13 mouse cellular contexts compared by ENCODE assay signal in genomic region chr13:98518341-98518740, GRCm38 (mm10). TPM values are rescaled to one million over a fixed set of nuclear protein-coding genes. Genes with fewer than 3 reads are reported as not detected.
DNase-seq lines count a peak whose midpoint lies in the region; ATAC-seq and TF ChIP-seq lines count a peak whose summit lies in the region.
"Had no signal": no experiment of that assay in that cellular context is flagged by ENCODE, and none has a peak within 500 bp of the region (broad histone marks: within the 10 kb centered on the region; RNA-seq: fewer than 3 reads in every experiment).

No protein-coding gene starts in this region.

- WGBS in heart, embryonic 12.5 days: 32% methylated on average over 11 of the region's 11 CpGs
- 20% methylated on average over 11 of the region's 11 CpGs for WGBS in lung, embryonic 14.5 days
- WGBS in embryonic facial prominence, embryonic 14.5 days: 23% methylated on average over 11 of the region's 11 CpGs
- 19% methylated on average over 11 of the region's 11 CpGs for WGBS in neural tube, embryonic 12.5 days

- H3K9me3 ChIP-seq in heart, embryonic 12.5 days (replicated peaks): peaks cover 10% of the 10 kb centered on the region; the same call in 1 of the 2 replicates
- H3K9me3 ChIP-seq in lung, embryonic 14.5 days (ENCODE audit: low read depth, low read length): no peaks in the 10 kb centered on the region
- H3K9me3 ChIP-seq in embryonic facial prominence, embryonic 14.5 days (ENCODE audit: control insufficient read depth, low read length): peaks cover 5% of the 10 kb centered on the region; the same call in 1 of the 2 replicates
- no peaks in the 10 kb centered on the region for H3K9me3 ChIP-seq in neural tube, embryonic 12.5 days
- H3K9me3 ChIP-seq: hindbrain, embryonic 13.5 days; neural tube, embryonic 13.5 days had no signal

- no peak overlapping the region for H3K27ac ChIP-seq in heart, embryonic 12.5 days (ENCODE audit: poor library complexity, severe bottlenecking)
- H3K27ac ChIP-seq in lung, embryonic 14.5 days (ENCODE audit: low read depth): no peak overlapping the region
- H3K27ac ChIP-seq in embryonic facial prominence, embryonic 14.5 days (replicated peaks; ENCODE audit: low read depth, low read length): no peak overlapping the region; the same call in 1 of the 2 replicates
- no peak overlapping the region for H3K27ac ChIP-seq in neural tube, embryonic 12.5 days
- no peak overlapping the region for H3K27ac ChIP-seq in gastrocnemius, adult 2 months
- H3K27ac ChIP-seq: hindbrain, embryonic 13.5 days; neural tube, embryonic 13.5 days had no signal

- intact Hi-C loops in gastrocnemius, adult 2 months (cut with DNase I): no loop called here

- ATAC-seq in heart, embryonic 12.5 days (ENCODE audit: insufficient number of reproducible peaks, low FRiP score): no peak
- peak; percentile 41; the same call in 1 of the 2 replicates for ATAC-seq in lung, embryonic 14.5 days (ENCODE audit: insufficient read depth)
- ATAC-seq in embryonic facial prominence, embryonic 14.5 days (ENCODE audit: low read depth): 0 out of 2 replicates have a peak, but pooled peaks have one; percentile 41
- ATAC-seq in neural tube, embryonic 12.5 days (ENCODE audit: low FRiP score, low read depth): no peak
- ATAC-seq: forebrain, embryonic 16.5 days had no signal

- peaks cover 6% of the 10 kb centered on the region for H3K4me1 ChIP-seq in heart, embryonic 12.5 days (replicated peaks)
- 0 out of 2 replicates have a peak, but pooled peaks cover 3% of the 10 kb centered on the region for H3K4me1 ChIP-seq in lung, embryonic 14.5 days (ENCODE audit: insufficient read depth)
- peaks cover 3% of the 10 kb centered on the region; the same call in 1 of the 2 replicates for H3K4me1 ChIP-seq in embryonic facial prominence, embryonic 14.5 days (ENCODE audit: control insufficient read depth, insufficient read depth, low read length)
- peaks cover 8% of the 10 kb centered on the region; the same call in 1 of the 2 replicates for H3K4me1 ChIP-seq in neural tube, embryonic 12.5 days
- H3K4me1 ChIP-seq: hindbrain, embryonic 13.5 days had no signal

- H3K4me2 ChIP-seq in heart, embryonic 12.5 days: peak overlapping the region; percentile 48
- peak overlapping the region; percentile 36 for H3K4me2 ChIP-seq in lung, embryonic 14.5 days
- H3K4me2 ChIP-seq in embryonic facial prominence, embryonic 14.5 days (ENCODE audit: low read depth, low read length): no peak overlapping the region
- H3K4me2 ChIP-seq in neural tube, embryonic 12.5 days (replicated peaks): 0 out of 2 replicates have a peak overlapping the region, but pooled peaks have one; percentile 24
- H3K4me2 ChIP-seq: hindbrain, embryonic 13.5 days; neural tube, embryonic 13.5 days had no signal

- no peak for TF ChIP-seq CTCF in lung, embryonic 14.5 days (IDR thresholded peaks at IDR 0.05; ENCODE audit: low read depth)
- no peak for TF ChIP-seq CTCF in gastrocnemius, adult 2 months (IDR thresholded peaks at IDR 0.05)

- H3K4me3 ChIP-seq in heart, embryonic 12.5 days: peak overlapping the region; percentile 22; the same call in 1 of the 2 replicates
- H3K4me3 ChIP-seq in lung, embryonic 14.5 days (ENCODE audit: low read depth, low read length): no peak overlapping the region
- H3K4me3 ChIP-seq in embryonic facial prominence, embryonic 14.5 days (ENCODE audit: low read depth, low read length): no peak overlapping the region
- H3K4me3 ChIP-seq in neural tube, embryonic 12.5 days: no peak overlapping the region
- no peak overlapping the region for H3K4me3 ChIP-seq in gastrocnemius, adult 2 months
- H3K4me3 ChIP-seq: hindbrain, embryonic 13.5 days; neural tube, embryonic 13.5 days had no signal

- no peaks in the 10 kb centered on the region for H3K36me3 ChIP-seq in heart, embryonic 12.5 days
- H3K36me3 ChIP-seq in lung, embryonic 14.5 days (ENCODE audit: insufficient read depth): no peaks in the 10 kb centered on the region
- no peaks in the 10 kb centered on the region for H3K36me3 ChIP-seq in embryonic facial prominence, embryonic 14.5 days (ENCODE audit: control insufficient read depth, insufficient read depth, low read length)
- no peaks in the 10 kb centered on the region for H3K36me3 ChIP-seq in neural tube, embryonic 12.5 days
- H3K36me3 ChIP-seq: hindbrain, embryonic 13.5 days; neural tube, embryonic 13.5 days had no signal

- no peak overlapping the region for H3K9ac ChIP-seq in heart, embryonic 12.5 days
- H3K9ac ChIP-seq in lung, embryonic 14.5 days: no peak overlapping the region
- H3K9ac ChIP-seq in embryonic facial prominence, embryonic 14.5 days (ENCODE audit: low read depth, low read length): no peak overlapping the region
- no peak overlapping the region for H3K9ac ChIP-seq in neural tube, embryonic 12.5 days
- H3K9ac ChIP-seq: hindbrain, embryonic 13.5 days; neural tube, embryonic 13.5 days had no signal

- no peak for DNase-seq in heart, adult 8-10 months (ENCODE audit: low spot score)
- peak; percentile 42 for DNase-seq in lung, embryonic 14.5 days
- no peak for DNase-seq in lung, postnatal 25 days (ENCODE audit: low spot score)
- no peak for DNase-seq in embryonic facial prominence, embryonic 14.5 days (ENCODE audit: low spot score)
- no peak for DNase-seq in thymus, postnatal 14 days
- no peak for DNase-seq in gastrocnemius, adult 2 months

- 0 out of 2 replicates have a peak, but pooled peaks cover 3% of the 10 kb centered on the region for H3K27me3 ChIP-seq in heart, embryonic 12.5 days (replicated peaks)
- no peaks in the 10 kb centered on the region for H3K27me3 ChIP-seq in lung, embryonic 14.5 days (ENCODE audit: insufficient read depth, low read length)
- no peaks in the 10 kb centered on the region for H3K27me3 ChIP-seq in embryonic facial prominence, embryonic 14.5 days (replicated peaks; ENCODE audit: control insufficient read depth, insufficient read depth, low read length)
- H3K27me3 ChIP-seq in neural tube, embryonic 12.5 days (replicated peaks): peaks cover 5% of the 10 kb centered on the region; the same call in 1 of the 2 replicates

RNA-seq across cellular contexts. Expression of gene Gm10320, which starts 26.5 kb away (rescaled TPM):
- 0.82 TPM in 1 of 2 replicates, not detected in the other for polyA plus RNA-seq in heart, embryonic 12.5 days (2016; fragmentation: Nextera tagmentation; extraction: Ambion mirVana)
- total RNA-seq in heart, adult 8-10 months (2022): not detected
- 1.8 TPM in 2 replicates for polyA plus RNA-seq in lung, embryonic 14.5 days (2014; fragmentation: Nextera tagmentation; extraction: Ambion mirVana)
- 1.5 and 2.4 TPM in 2 replicates for polyA plus RNA-seq in embryonic facial prominence, embryonic 14.5 days (2014; fragmentation: Nextera tagmentation; extraction: Ambion mirVana)
- polyA plus RNA-seq in neural tube, embryonic 12.5 days (2016; fragmentation: Nextera tagmentation; extraction: Ambion mirVana): 0.65 and 1.0 TPM in 2 replicates
- not detected for total RNA-seq in gastrocnemius, adult 2 months (2021)
- total RNA-seq: layer of hippocampus, adult 18-20 months; left cerebral cortex, postnatal 25 days had no signal

Comparison
In these comparisons a context has a peak if more than half of its experiments do, and no peak if none do; other contexts are left out.
1. ATAC-seq: peak in lung, embryonic 14.5 days (single experiment) and embryonic facial prominence, embryonic 14.5 days (single experiment); none in heart, embryonic 12.5 days (single experiment) and neural tube, embryonic 12.5 days (single experiment).